Mouse (Mus musculus): Measurements from ENCODE around the gene Sesn1. TPM values are rescaled to one million over a fixed set of nuclear protein-coding genes. Genes with fewer than 3 reads are reported as not detected.
"Not testable (repeated sequence)": the region's sequence is repeated elsewhere in the genome, so short reads cannot be mapped to it uniquely, and the experiment has no call there.

Sesn1 gene
- polyA plus RNA-seq, 1 experiment from 2014 or later = 41.2 TPM

DNA sequence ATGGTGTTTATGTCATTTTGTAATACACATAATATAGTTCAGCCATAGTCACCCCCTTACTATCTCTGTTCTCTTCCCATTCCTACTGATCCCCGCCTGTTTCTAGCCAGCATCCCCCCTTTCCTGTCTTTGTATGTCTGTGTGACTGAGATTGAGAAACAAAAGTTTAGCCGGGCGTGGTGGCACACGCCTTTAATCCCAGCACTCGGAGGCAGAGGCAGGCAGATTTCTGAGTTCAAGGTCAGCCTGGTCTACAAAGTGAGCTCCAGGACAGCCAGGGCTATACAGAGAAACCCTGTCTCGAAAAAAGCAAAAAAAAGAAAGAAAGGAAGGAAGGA lies 9.0 kb downstream of the Sesn1 start:
- not testable (repeated sequence) for H3K4me3 ChIP-seq (ENCODE audit: low read length); H3K4me1 ChIP-seq (ENCODE audit: control insufficient read depth, insufficient read depth, low read depth, low read length); H3K36me3 ChIP-seq (ENCODE audit: control insufficient read depth, insufficient read depth, low read length); ATAC-seq; H3K27ac ChIP-seq (ENCODE audit: low read depth, low read length); H3K27me3 ChIP-seq (replicated peaks; ENCODE audit: control insufficient read depth, insufficient read depth, low read length); H3K4me2 ChIP-seq (ENCODE audit: low read length); H3K9me3 ChIP-seq (ENCODE audit: control insufficient read depth, low read length); H3K9ac ChIP-seq (ENCODE audit: low read depth, low read length)
- 93% methylated on average over 6 of the region's 6 CpGs for WGBS

DNA sequence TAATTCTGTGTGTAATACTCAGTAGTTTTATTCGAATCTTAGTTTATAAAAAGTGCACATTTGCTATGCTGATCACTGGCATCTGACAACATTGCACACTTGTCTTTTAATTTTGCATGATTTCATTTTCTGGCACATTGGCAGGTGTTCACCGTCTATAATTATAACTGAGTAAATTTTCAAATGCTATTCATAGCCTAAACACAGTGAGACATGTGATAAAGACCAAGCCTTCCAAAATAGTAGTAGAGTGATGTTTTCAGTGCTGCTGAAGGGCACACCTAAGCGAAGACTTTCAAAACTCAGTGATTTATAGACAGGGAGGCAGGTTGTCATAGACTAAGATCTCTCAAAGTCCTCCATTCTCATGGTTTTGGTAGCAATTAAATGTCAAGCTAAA lies 9.6 kb downstream of the Sesn1 start:
- peaks cover 4% of the 10 kb centered on the region for H3K4me1 ChIP-seq (ENCODE audit: control insufficient read depth, insufficient read depth, low read depth, low read length)
- H3K9me3 ChIP-seq (ENCODE audit: control insufficient read depth, low read length) = no peaks in the 10 kb centered on the region
- H3K27me3 ChIP-seq (replicated peaks; ENCODE audit: control insufficient read depth, insufficient read depth, low read length) = no peaks in the 10 kb centered on the region
- H3K4me3 ChIP-seq (ENCODE audit: low read length) = no peak overlapping the region
- no peaks in the 10 kb centered on the region for H3K36me3 ChIP-seq (ENCODE audit: control insufficient read depth, insufficient read depth, low read length)
- H3K4me2 ChIP-seq (ENCODE audit: low read length) = no peak overlapping the region
- WGBS = 87% methylated on average over 3 of the region's 3 CpGs
- no peak overlapping the region for H3K9ac ChIP-seq (ENCODE audit: low read depth, low read length)
- no peak for ATAC-seq
- H3K27ac ChIP-seq (ENCODE audit: low read depth, low read length) = no peak overlapping the region

DNA sequence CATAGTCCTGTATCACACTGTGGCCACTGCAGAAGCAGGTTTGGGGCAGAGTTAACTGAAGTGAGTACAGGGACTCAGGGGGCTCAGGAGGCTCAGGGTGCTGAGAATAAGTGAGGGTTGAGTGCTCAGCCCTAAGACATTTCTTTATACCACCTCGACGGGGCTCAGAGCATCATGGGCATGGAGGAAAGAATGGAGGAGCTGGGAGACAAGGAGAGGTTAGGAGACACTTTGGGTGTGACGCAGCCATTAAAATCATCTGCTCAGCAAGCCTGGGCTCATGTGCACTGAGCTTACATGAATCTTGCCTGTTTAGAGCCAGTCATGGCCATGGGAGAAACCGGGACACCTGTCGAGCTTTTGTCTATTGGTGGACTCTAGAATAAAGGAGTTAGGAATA lies 10.7 kb downstream of the Sesn1 start:
- H3K27ac ChIP-seq (ENCODE audit: low read depth, low read length) = no peak overlapping the region
- no peak overlapping the region for H3K9ac ChIP-seq (ENCODE audit: low read depth, low read length)
- ATAC-seq = no peak
- 96% methylated on average over 5 of the region's 5 CpGs for WGBS
- no peaks in the 10 kb centered on the region for H3K9me3 ChIP-seq (ENCODE audit: control insufficient read depth, low read length)
- no peaks in the 10 kb centered on the region for H3K4me1 ChIP-seq (ENCODE audit: control insufficient read depth, insufficient read depth, low read depth, low read length)
- no peaks in the 10 kb centered on the region for H3K27me3 ChIP-seq (replicated peaks; ENCODE audit: control insufficient read depth, insufficient read depth, low read length)
- no peak overlapping the region for H3K4me3 ChIP-seq (ENCODE audit: low read length)
- H3K4me2 ChIP-seq (ENCODE audit: low read length) = no peak overlapping the region
- H3K36me3 ChIP-seq (ENCODE audit: control insufficient read depth, insufficient read depth, low read length) = no peaks in the 10 kb centered on the region

DNA sequence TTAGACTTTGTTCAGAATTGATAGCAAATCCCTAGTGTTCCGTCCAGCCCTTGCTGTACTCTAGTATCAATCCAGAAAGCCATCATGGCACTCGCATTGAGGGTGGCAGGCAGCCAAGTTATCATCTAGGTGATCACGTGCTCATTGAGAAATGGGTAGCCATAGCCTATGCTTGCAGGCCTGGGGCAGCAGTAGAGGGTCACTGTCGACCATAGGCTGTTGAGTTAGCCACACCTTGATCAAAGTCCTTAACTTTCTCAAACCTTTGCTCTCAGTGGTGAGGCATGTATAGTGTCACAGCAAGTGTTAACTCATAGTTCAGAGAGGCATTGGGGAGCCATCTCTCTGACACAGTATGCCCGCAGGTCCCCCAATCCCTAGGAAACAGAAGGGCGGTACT lies 11.4 kb downstream of the Sesn1 start:
- Histone ChIP-seq H3K4me3 (ENCODE audit: low read length) (no peak overlapping the region), H3K9me3 (ENCODE audit: control insufficient read depth, low read length) (no peaks in the 10 kb centered on the region), H3K27me3 (replicated peaks; ENCODE audit: control insufficient read depth, insufficient read depth, low read length) (no peaks in the 10 kb centered on the region), H3K27ac (ENCODE audit: low read depth, low read length) (no peak overlapping the region), H3K36me3 (ENCODE audit: control insufficient read depth, insufficient read depth, low read length) (no peaks in the 10 kb centered on the region), H3K9ac (ENCODE audit: low read depth, low read length) (no peak overlapping the region), H3K4me2 (ENCODE audit: low read length) (no peak overlapping the region), H3K4me1 (ENCODE audit: control insufficient read depth, insufficient read depth, low read depth, low read length) (no peaks in the 10 kb centered on the region)
- 91% methylated on average over 6 of the region's 6 CpGs for WGBS
- ATAC-seq = no peak

DNA sequence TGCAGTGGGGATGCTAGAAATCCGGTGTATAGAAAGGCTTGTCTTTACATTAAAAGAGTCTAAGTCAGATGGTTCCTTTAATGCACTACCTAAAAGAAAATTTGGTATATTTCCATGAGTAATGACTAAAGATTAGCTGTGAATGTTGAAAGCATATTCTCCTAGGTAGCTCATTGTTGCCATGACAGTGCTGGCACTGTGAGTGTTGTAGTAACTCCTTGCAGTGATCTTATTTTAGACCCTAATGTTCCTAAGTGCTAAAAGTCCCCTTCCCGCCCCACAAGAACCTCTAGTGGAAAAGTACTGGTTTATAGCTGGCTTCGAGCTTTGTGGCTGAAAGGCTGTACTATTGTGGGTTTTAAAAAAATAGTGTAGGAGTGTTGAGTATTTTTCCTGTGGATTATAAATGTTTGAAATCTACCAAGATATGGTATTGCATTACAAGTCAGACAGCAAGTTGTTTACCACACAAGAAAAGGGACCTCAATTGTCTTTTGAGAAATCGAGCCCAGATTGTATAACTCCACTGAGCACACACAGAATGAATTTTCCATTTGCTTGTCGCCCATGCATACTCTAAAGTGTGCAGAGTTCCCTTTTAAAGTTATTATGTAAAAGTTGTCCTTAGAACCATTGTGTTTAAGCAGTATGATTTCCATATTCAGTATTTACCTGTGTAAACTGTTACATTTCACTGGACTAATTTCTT lies 13.0 kb downstream of the Sesn1 start:
- H3K27me3 ChIP-seq (replicated peaks; ENCODE audit: control insufficient read depth, insufficient read depth, low read length) = no peaks in the 10 kb centered on the region
- no peak overlapping the region for H3K4me2 ChIP-seq (ENCODE audit: low read length)
- H3K9me3 ChIP-seq (ENCODE audit: control insufficient read depth, low read length) = no peaks in the 10 kb centered on the region
- 83% methylated on average over 5 of the region's 5 CpGs for WGBS
- H3K27ac ChIP-seq (ENCODE audit: low read depth, low read length) = no peak overlapping the region
- H3K36me3 ChIP-seq (ENCODE audit: control insufficient read depth, insufficient read depth, low read length) = no peaks in the 10 kb centered on the region
- no peak overlapping the region for H3K9ac ChIP-seq (ENCODE audit: low read depth, low read length)
- H3K4me1 ChIP-seq (ENCODE audit: control insufficient read depth, insufficient read depth, low read depth, low read length) = no peaks in the 10 kb centered on the region
- H3K4me3 ChIP-seq (ENCODE audit: low read length) = no peak overlapping the region
- no peak for ATAC-seq

DNA sequence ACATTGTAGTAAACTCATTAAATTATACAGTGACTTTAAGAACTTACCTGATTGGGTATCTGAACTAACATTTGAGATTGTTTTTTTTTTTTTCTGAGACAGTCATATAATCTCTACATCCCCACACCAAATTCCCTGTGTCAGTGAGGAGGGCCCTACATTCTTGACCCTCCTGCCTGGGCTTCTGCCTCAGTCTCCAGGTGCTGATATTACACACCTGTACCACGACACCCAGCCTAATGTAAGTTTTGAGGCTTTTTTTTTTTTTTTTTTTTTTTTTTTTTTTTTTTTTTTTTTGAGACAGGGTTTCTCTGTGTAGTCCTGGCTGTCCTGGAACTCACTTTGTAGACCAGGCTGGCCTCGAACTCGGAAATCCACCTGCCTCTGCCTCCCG lies 13.5 kb downstream of the Sesn1 start:
- not testable (repeated sequence) for H3K9me3 ChIP-seq (ENCODE audit: control insufficient read depth, low read length); H3K36me3 ChIP-seq (ENCODE audit: control insufficient read depth, insufficient read depth, low read length); H3K4me2 ChIP-seq (ENCODE audit: low read length); H3K27me3 ChIP-seq (replicated peaks; ENCODE audit: control insufficient read depth, insufficient read depth, low read length); ATAC-seq; H3K9ac ChIP-seq (ENCODE audit: low read depth, low read length); H3K27ac ChIP-seq (ENCODE audit: low read depth, low read length); H3K4me3 ChIP-seq (ENCODE audit: low read length); H3K4me1 ChIP-seq (ENCODE audit: control insufficient read depth, insufficient read depth, low read depth, low read length)
- WGBS = 94% methylated on average over 2 of the region's 4 CpGs

DNA sequence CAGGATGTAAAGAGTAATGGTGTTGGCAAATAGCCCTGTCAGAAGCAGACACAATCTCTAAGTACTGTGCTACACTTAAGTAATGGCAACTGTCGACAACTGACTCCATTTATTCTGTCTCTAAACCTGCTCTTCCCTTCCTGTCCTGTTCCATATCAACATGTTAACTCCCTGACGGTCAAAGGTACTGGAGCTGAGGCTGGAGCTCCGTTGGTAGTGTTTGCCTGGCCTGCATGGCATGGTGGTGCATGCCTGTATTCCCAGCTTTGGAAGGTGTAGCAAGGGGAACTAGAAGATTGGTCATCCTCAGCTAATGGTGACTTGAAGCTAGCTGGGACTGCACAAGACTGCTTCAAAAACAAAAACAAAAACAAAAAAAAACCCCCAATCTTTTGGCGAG lies 14.2 kb downstream of the Sesn1 start:
- 89% methylated on average over 4 of the region's 4 CpGs for WGBS
- H3K9ac ChIP-seq (ENCODE audit: low read depth, low read length) = no peak overlapping the region
- H3K27me3 ChIP-seq (replicated peaks; ENCODE audit: control insufficient read depth, insufficient read depth, low read length) = no peaks in the 10 kb centered on the region
- no peak for ATAC-seq
- H3K4me1 ChIP-seq (ENCODE audit: control insufficient read depth, insufficient read depth, low read depth, low read length) = no peaks in the 10 kb centered on the region
- no peak overlapping the region for H3K4me2 ChIP-seq (ENCODE audit: low read length)
- no peak overlapping the region for H3K4me3 ChIP-seq (ENCODE audit: low read length)
- H3K36me3 ChIP-seq (ENCODE audit: control insufficient read depth, insufficient read depth, low read length) = no peaks in the 10 kb centered on the region
- H3K27ac ChIP-seq (ENCODE audit: low read depth, low read length) = no peak overlapping the region
- H3K9me3 ChIP-seq (ENCODE audit: control insufficient read depth, low read length) = no peaks in the 10 kb centered on the region

DNA sequence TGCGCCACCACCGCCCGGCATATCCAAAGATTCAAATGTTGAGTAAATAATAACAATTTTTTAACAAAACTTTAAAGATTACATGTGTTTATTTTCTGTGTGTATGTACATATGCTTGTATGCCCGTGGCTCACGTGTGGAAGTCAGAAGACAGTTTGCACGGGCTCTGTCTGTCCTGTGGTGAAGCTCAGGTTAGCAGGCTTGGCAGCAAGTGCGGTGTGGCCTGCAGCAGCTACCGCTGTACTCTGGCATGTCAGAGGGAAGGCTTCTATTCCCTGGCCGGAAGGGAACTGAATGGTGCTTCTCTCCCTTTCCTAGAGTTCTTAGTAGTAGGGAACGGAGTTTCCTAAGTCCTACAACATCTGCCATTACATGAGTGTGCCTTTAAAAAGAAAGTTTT lies 15.3 kb downstream of the Sesn1 start:
- no peak overlapping the region for H3K9ac ChIP-seq (ENCODE audit: low read depth, low read length)
- no peak overlapping the region for H3K4me2 ChIP-seq (ENCODE audit: low read length)
- no peaks in the 10 kb centered on the region for H3K27me3 ChIP-seq (replicated peaks; ENCODE audit: control insufficient read depth, insufficient read depth, low read length)
- 87% methylated on average over 10 of the region's 10 CpGs for WGBS
- no peak overlapping the region for H3K27ac ChIP-seq (ENCODE audit: low read depth, low read length)
- H3K36me3 ChIP-seq (ENCODE audit: control insufficient read depth, insufficient read depth, low read length) = no peaks in the 10 kb centered on the region
- H3K9me3 ChIP-seq (ENCODE audit: control insufficient read depth, low read length) = no peaks in the 10 kb centered on the region
- H3K4me1 ChIP-seq (ENCODE audit: control insufficient read depth, insufficient read depth, low read depth, low read length) = no peaks in the 10 kb centered on the region
- no peak for ATAC-seq
- no peak overlapping the region for H3K4me3 ChIP-seq (ENCODE audit: low read length)

DNA sequence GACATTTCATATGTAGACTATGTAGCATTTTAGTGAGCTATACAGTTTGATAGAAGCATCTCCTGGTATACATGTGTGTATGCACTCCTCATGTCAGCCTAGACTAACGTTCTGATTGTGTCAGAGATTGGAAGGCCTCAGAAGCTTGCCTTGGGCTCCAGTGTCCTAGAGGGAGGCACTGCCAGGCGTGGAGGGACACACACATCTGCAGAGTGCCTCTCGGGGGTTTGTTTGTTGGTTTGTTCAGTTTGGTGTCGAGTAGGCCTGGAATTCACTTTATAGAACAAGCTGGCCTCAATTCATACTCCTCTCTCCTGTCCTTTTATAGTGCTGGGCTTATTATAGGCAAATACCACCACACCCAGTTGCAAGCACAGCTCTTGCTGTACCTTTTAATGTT lies 16.3 kb downstream of the Sesn1 start:
- H3K4me2 ChIP-seq (ENCODE audit: low read length) = no peak overlapping the region
- no peak overlapping the region for H3K9ac ChIP-seq (ENCODE audit: low read depth, low read length)
- no peak for ATAC-seq
- H3K4me3 ChIP-seq (ENCODE audit: low read length) = no peak overlapping the region
- WGBS = 86% methylated on average over 4 of the region's 4 CpGs
- no peaks in the 10 kb centered on the region for H3K27me3 ChIP-seq (replicated peaks; ENCODE audit: control insufficient read depth, insufficient read depth, low read length)
- H3K36me3 ChIP-seq (ENCODE audit: control insufficient read depth, insufficient read depth, low read length) = no peaks in the 10 kb centered on the region
- H3K4me1 ChIP-seq (ENCODE audit: control insufficient read depth, insufficient read depth, low read depth, low read length) = no peaks in the 10 kb centered on the region
- no peak overlapping the region for H3K27ac ChIP-seq (ENCODE audit: low read depth, low read length)
- no peaks in the 10 kb centered on the region for H3K9me3 ChIP-seq (ENCODE audit: control insufficient read depth, low read length)
